ENCODE assay signal across 11 mouse cellular contexts in genomic region chr6:104312993-104313392, GRCm38 (mm10).
DNase-seq lines count a peak whose midpoint lies in the region; ATAC-seq and TF ChIP-seq lines count a peak whose summit lies in the region.
"Had no signal": no experiment of that assay in that cellular context is flagged by ENCODE, and none has a peak within 500 bp of the region (broad histone marks: within the 10 kb centered on the region; RNA-seq: fewer than 3 reads in every experiment).

No protein-coding gene starts in this region.

- no peak overlapping the region for H3K4me3 ChIP-seq in cerebellum, adult 2 months (replicated peaks; ENCODE audit: insufficient read depth, low read depth, low read length)
- H3K4me3 ChIP-seq in forebrain, embryonic 11.5 days (ENCODE audit: low read depth, low read length), result no peak overlapping the region
- H3K4me3 ChIP-seq in neural tube, embryonic 12.5 days, result no peak overlapping the region
- H3K4me3 ChIP-seq: limb, embryonic 13.5 days; myocyte had no signal

- 4% methylated on average over 3 of the region's 3 CpGs for WGBS in cerebellum, adult 2 months
- 40% methylated on average over 3 of the region's 3 CpGs for WGBS in forebrain, embryonic 11.5 days
- WGBS in neural tube, embryonic 12.5 days, result 54% methylated on average over 3 of the region's 3 CpGs

- H3K36me3 ChIP-seq in forebrain, embryonic 11.5 days (ENCODE audit: control insufficient read depth, insufficient read depth, low read length), result no peaks in the 10 kb centered on the region
- no peaks in the 10 kb centered on the region for H3K36me3 ChIP-seq in neural tube, embryonic 12.5 days
- H3K36me3 ChIP-seq: limb, embryonic 13.5 days had no signal

- H3K27ac ChIP-seq in cerebellum, adult 2 months (ENCODE audit: insufficient read depth, low read length), result no peak overlapping the region
- no peak overlapping the region for H3K27ac ChIP-seq in forebrain, embryonic 11.5 days (ENCODE audit: low read depth, low read length)
- no peak overlapping the region for H3K27ac ChIP-seq in neural tube, embryonic 12.5 days
- H3K27ac ChIP-seq: limb, embryonic 13.5 days had no signal

- H3K27me3 ChIP-seq in cerebellum, adult 2 months (ENCODE audit: control insufficient read depth, insufficient read depth, low read length), result no peaks in the 10 kb centered on the region
- no peaks in the 10 kb centered on the region for H3K27me3 ChIP-seq in forebrain, embryonic 11.5 days (ENCODE audit: control insufficient read depth, insufficient read depth, low read length)
- H3K27me3 ChIP-seq in neural tube, embryonic 12.5 days (replicated peaks), result no peaks in the 10 kb centered on the region
- H3K27me3 ChIP-seq: limb, embryonic 13.5 days had no signal

- H3K9ac ChIP-seq in forebrain, embryonic 11.5 days (ENCODE audit: low read length), result no peak overlapping the region
- no peak overlapping the region for H3K9ac ChIP-seq in neural tube, embryonic 12.5 days
- H3K9ac ChIP-seq: limb, embryonic 13.5 days had no signal

- peak; percentile 89 for ATAC-seq in forebrain, embryonic 11.5 days (replicated peaks; ENCODE audit: low FRiP score)
- ATAC-seq in neural tube, embryonic 12.5 days (ENCODE audit: low FRiP score, low read depth), result peak; percentile 68; the same call in 1 of the 2 replicates

- TF ChIP-seq CTCF in cerebellum, adult 2 months (IDR thresholded peaks at IDR 0.05; ENCODE audit: borderline replicate concordance, insufficient read depth, low read depth, low read length), result no peak

- no peak overlapping the region for H3K4me2 ChIP-seq in forebrain, embryonic 11.5 days (ENCODE audit: low read depth, low read length, severe bottlenecking)
- H3K4me2 ChIP-seq in neural tube, embryonic 12.5 days (replicated peaks), result no peak overlapping the region
- H3K4me2 ChIP-seq: limb, embryonic 13.5 days had no signal

- no peaks in the 10 kb centered on the region for H3K9me3 ChIP-seq in forebrain, embryonic 11.5 days (ENCODE audit: control insufficient read depth, low read length)
- no peaks in the 10 kb centered on the region for H3K9me3 ChIP-seq in neural tube, embryonic 12.5 days
- H3K9me3 ChIP-seq: limb, embryonic 13.5 days had no signal

- peaks cover 12% of the 10 kb centered on the region for H3K4me1 ChIP-seq in cerebellum, adult 2 months (ENCODE audit: control insufficient read depth, insufficient read depth, low read length)
- no peaks in the 10 kb centered on the region for H3K4me1 ChIP-seq in forebrain, embryonic 11.5 days (replicated peaks; ENCODE audit: control insufficient read depth, insufficient read depth, low read length)
- H3K4me1 ChIP-seq in neural tube, embryonic 12.5 days, result no peaks in the 10 kb centered on the region
- H3K4me1 ChIP-seq: limb, embryonic 13.5 days had no signal

- TF ChIP-seq POLR2A in cerebellum, adult 2 months (IDR thresholded peaks at IDR 0.05; ENCODE audit: borderline replicate concordance, insufficient read depth, low read length), result no peak; the same call in 1 of the 2 replicates

- DNase-seq in cerebellum, adult 2 months, result peak; percentile 96 to 99
- peak; percentile 59 for DNase-seq in forebrain, embryonic 11.5 days (ENCODE audit: low spot score)
- DNase-seq in layer of hippocampus, adult 18-20 months (ENCODE audit: low spot score in 2 of 2), result peak; percentile 7 to 32
- DNase-seq in gastrocnemius, postnatal 25 days, result no peak
- no peak for DNase-seq in thymus, postnatal 10 days (ENCODE audit: low spot score in 2 of 2)
- DNase-seq in gastrocnemius, adult 8-10 months (ENCODE audit: low spot score in 2 of 2), result no peak
- DNase-seq in adrenal gland, adult 8-10 months, result no peak
- DNase-seq: thymus, postnatal 14 days had no signal

Comparison
In these comparisons a context has a peak if more than half of its experiments do, and no peak if none do; other contexts are left out.
1. DNase-seq: peak in cerebellum, adult 2 months (2 of 2), forebrain, embryonic 11.5 days (single experiment) and layer of hippocampus, adult 18-20 months (2 of 2); none in gastrocnemius, postnatal 25 days (single experiment), thymus, postnatal 10 days (0 of 2), gastrocnemius, adult 8-10 months (0 of 2) and adrenal gland, adult 8-10 months (single experiment).